Mouse (Mus musculus) MEL (cell line): Measurements from ENCODE around the gene Map4k1.

Source experiments
- MAX ChIP-seq: IDR thresholded peaks from 2 replicates; pipeline ENCODE4 v1.6.1; 2011; ENCODE audit warnings: low read length, improper control_type of control experiment
- POLR2A ChIP-seq, 2 experiments: IDR thresholded peaks; 2 replicates each; pipeline ENCODE4 v1.6.1; 2011 to 2012; ENCODE audit warnings: low read length in 2 of 2, mild to moderate bottlenecking in 2 of 2, control low read depth in 1 of 2, improper control_type of control experiment in 1 of 2, low read depth in 1 of 2, moderate library complexity in 1 of 2; ENCODE audit not compliant: control insufficient read depth in 1 of 2, insufficient read depth in 1 of 2, poor library complexity in 1 of 2
- ZMIZ1 ChIP-seq: IDR thresholded peaks from 2 replicates; pipeline ENCODE4 v1.6.1; 2012; ENCODE audit warnings: low read depth, mild to moderate bottlenecking, inconsistent platforms, low read length, improper control_type of control experiment, moderate library complexity

DNA sequence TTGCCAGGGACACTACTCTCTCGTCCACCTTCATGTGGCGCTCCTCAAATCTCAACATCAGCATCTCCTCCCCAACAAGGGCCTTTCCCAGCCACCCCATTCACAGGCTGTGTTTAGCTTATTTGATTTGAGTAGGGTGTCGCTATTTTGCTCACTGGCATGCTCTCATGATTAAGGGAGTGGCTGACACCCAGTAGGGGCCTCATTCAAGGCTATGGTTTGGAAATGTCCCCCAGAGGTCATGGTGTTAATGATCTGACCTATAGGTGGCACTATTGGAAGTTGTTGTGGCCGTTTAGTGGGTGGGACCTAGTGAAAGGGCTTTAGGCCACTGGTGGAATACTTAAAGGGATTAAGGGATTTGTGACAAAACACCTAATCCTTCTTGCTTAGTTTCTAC is 45.0 kb downstream of the Map4k1 start:
- TF ChIP-seq MAX = no peak
- no peak for TF ChIP-seq ZMIZ1
- TF ChIP-seq POLR2A (IDR thresholded peaks at IDR 0.05; ENCODE audit: control insufficient read depth in 1 of 2, insufficient read depth in 1 of 2, low read depth in 1 of 2, low read length in 2 of 2, poor library complexity in 1 of 2) = no peak
